Mouse (Mus musculus) liver, embryonic 15.5 days (tissue): ENCODE data around the gene Slc35d1. TPM values are rescaled to one million over a fixed set of nuclear protein-coding genes. Genes with fewer than 3 reads are reported as not detected.

ENCODE experiments used
- ATAC-seq: fragments of 200-750 bp; cut with Nextera tagmentation; 2 replicates; pipeline ENCODE4 v1.8.0; 2017; ENCODE audit warnings: moderate number of reproducible peaks, mild to moderate bottlenecking, moderate library complexity; ENCODE audit not compliant: insufficient read depth
- H3K27ac ChIP-seq: fragments of 300-500 bp; sonication (generic); replicated peaks from 2 replicates; pipeline ENCODE4 v1.5.1; 2015; ENCODE audit warnings: mild to moderate bottlenecking, inconsistent platforms
- H3K27me3 ChIP-seq: fragments of 300-500 bp; sonication (generic); 2 replicates; pipeline ENCODE4 v1.6.1; 2015; ENCODE audit warnings: mild to moderate bottlenecking, inconsistent platforms
- H3K36me3 ChIP-seq: fragments of 300-500 bp; sonication (generic); replicated peaks from 2 replicates; pipeline ENCODE4 v1.6.1; 2015; ENCODE audit warnings: moderate library complexity, mild to moderate bottlenecking, inconsistent platforms
- H3K4me1 ChIP-seq: fragments of 300-500 bp; sonication (generic); replicated peaks from 2 replicates; pipeline ENCODE4 v1.6.1; 2015; ENCODE audit warnings: inconsistent platforms
- H3K4me2 ChIP-seq: fragments of 300-500 bp; sonication (generic); 2 replicates; pipeline ENCODE4 v1.6.1; 2015; ENCODE audit warnings: moderate library complexity, mild to moderate bottlenecking, inconsistent platforms
- H3K4me3 ChIP-seq: fragments of 300-500 bp; sonication (generic); replicated peaks from 2 replicates; pipeline ENCODE4 v1.5.1; 2015; ENCODE audit warnings: mild to moderate bottlenecking, inconsistent platforms
- H3K9ac ChIP-seq: fragments of 300-500 bp; sonication (generic); 2 replicates; pipeline ENCODE4 v1.6.1; 2015; ENCODE audit warnings: moderate library complexity, mild to moderate bottlenecking, inconsistent platforms
- H3K9me3 ChIP-seq: fragments of 300-500 bp; sonication (generic); replicated peaks from 2 replicates; pipeline ENCODE4 v1.6.1; 2016; ENCODE audit warnings: inconsistent platforms
- WGBS: fragments of 180-500 bp; shearing (Covaris S2); methylation state at CpG from one replicate; pipeline ENCODE4 v1.1.7; 2015; ENCODE audit warnings: mixed read lengths; ENCODE audit not compliant: insufficient replicate concordance; 5-methylcytosine and 5-hydroxymethylcytosine counted together
- polyA plus RNA-seq: library from polyadenylated mRNA; unstranded; fragments of >200 nt; fragmentation: Nextera tagmentation; extraction: Ambion mirVana; gene quantifications from 2 replicates; pipeline ENCODE4 v1.2.1, GENCODE M21; 2015

Slc35d1 gene
- polyA plus RNA-seq, 1 experiment from 2014 or later, result 6.8 TPM

- H3K9me3 ChIP-seq, result no peaks in the 10 kb centered on the region
- H3K9ac ChIP-seq, result no peak overlapping the region
- H3K4me2 ChIP-seq, result no peak overlapping the region
- H3K27me3 ChIP-seq, result no peaks in the 10 kb centered on the region
- peaks cover 21% of the 10 kb centered on the region for H3K4me1 ChIP-seq
- no peak for ATAC-seq
- H3K27ac ChIP-seq, result no peak overlapping the region
- H3K4me3 ChIP-seq, result no peak overlapping the region
- peaks cover 15% of the 10 kb centered on the region for H3K36me3 ChIP-seq
- WGBS, result 77% methylated on average over 4 of the region's 4 CpGs
These were observed 88.4 kb downstream of the Slc35d1 start for GRCm38 (mm10) chr4:103126533-103126932.

- H3K4me3 ChIP-seq, result no peak overlapping the region
- peaks cover 33% of the 10 kb centered on the region for H3K4me1 ChIP-seq
- H3K36me3 ChIP-seq, result peaks cover 3% of the 10 kb centered on the region; the same call in 1 of the 2 replicates
- H3K27ac ChIP-seq, result no peak overlapping the region
- no peaks in the 10 kb centered on the region for H3K27me3 ChIP-seq
- no peak overlapping the region for H3K9ac ChIP-seq
- no peak overlapping the region for H3K4me2 ChIP-seq
- ATAC-seq, result no peak
- no peaks in the 10 kb centered on the region for H3K9me3 ChIP-seq
These were observed 91.4 kb downstream of the Slc35d1 start for GRCm38 (mm10) chr4:103123606-103124005.

- 0 out of 2 replicates have a peak overlapping the region, but pooled peaks have one; percentile 39 for H3K9ac ChIP-seq
- peak overlapping the region; percentile 1; the same call in 1 of the 2 replicates for H3K4me3 ChIP-seq
- H3K36me3 ChIP-seq, result peaks cover 3% of the 10 kb centered on the region; the same call in 1 of the 2 replicates
- H3K27me3 ChIP-seq, result no peaks in the 10 kb centered on the region
- peak overlapping the region; percentile 50 for H3K4me2 ChIP-seq
- no peaks in the 10 kb centered on the region for H3K9me3 ChIP-seq
- ATAC-seq, result no peak
- peaks cover 34% of the 10 kb centered on the region for H3K4me1 ChIP-seq
- peak overlapping the region; percentile 25; the same call in 1 of the 2 replicates for H3K27ac ChIP-seq
- WGBS, result 29% methylated on average over 2 of the region's 2 CpGs
These were observed 91.9 kb downstream of the Slc35d1 start for GRCm38 (mm10) chr4:103123086-103123485.

GRCm38 (mm10) chr4:103120874-103121389 is 94.0 kb downstream of the Slc35d1 start:
- WGBS, result 34% methylated on average over 9 of the region's 9 CpGs
- Histone ChIP-seq H3K27ac (peak overlapping the region; percentile 99), H3K4me2 (peak overlapping the region; percentile 79), H3K9me3 (no peaks in the 10 kb centered on the region), H3K27me3 (no peaks in the 10 kb centered on the region), H3K9ac (peak overlapping the region; percentile 100), H3K36me3 (peaks cover 8% of the 10 kb centered on the region), H3K4me3 (peak overlapping the region; percentile 100), H3K4me1 (peaks cover 33% of the 10 kb centered on the region)
- no peak for ATAC-seq

Other genes starting within 250 kb of the Slc35d1 start
- 0.21 TPM in 1 of 2 replicates, not detected in the other for gene Tctex1d1, start 236.6 kb downstream of the Slc35d1 start, polyA plus RNA-seq
- gene Insl5, start 188.3 kb downstream of the Slc35d1 start, polyA plus RNA-seq, result not detected in 2 replicates
- gene Mier1, start 100.8 kb downstream of the Slc35d1 start, polyA plus RNA-seq, result 23.9 and 26.6 TPM in 2 replicates
- 0.31 and 0.45 TPM in 2 replicates for gene Wdr78, start 100.6 kb downstream of the Slc35d1 start, polyA plus RNA-seq
- not detected in 2 replicates for gene 4921539E11Rik, start 75.7 kb upstream of the Slc35d1 start, polyA plus RNA-seq
- gene Oma1, start 98.6 kb upstream of the Slc35d1 start, polyA plus RNA-seq, result 12.0 and 12.3 TPM in 2 replicates